ENCODE assay signal across 12 mouse cellular contexts in genomic region chr10:62189910-62190309, GRCm38 (mm10). TPM values are rescaled to one million over a fixed set of nuclear protein-coding genes. Genes with fewer than 3 reads are reported as not detected.
DNase-seq lines count a peak whose midpoint lies in the region; ATAC-seq and TF ChIP-seq lines count a peak whose summit lies in the region.
"Had no signal": no experiment of that assay in that cellular context is flagged by ENCODE, and none has a peak within 500 bp of the region (broad histone marks: within the 10 kb centered on the region; RNA-seq: fewer than 3 reads in every experiment).

No protein-coding gene starts in this region.

- H3K9ac ChIP-seq in lung, postnatal 0 days (replicated peaks; ENCODE audit: low read depth) = no peak overlapping the region
- H3K9ac ChIP-seq: hindbrain, embryonic 15.5 days had no signal

- no peak for TF ChIP-seq CTCF in lung, postnatal 0 days (IDR thresholded peaks at IDR 0.05)

- H3K4me2 ChIP-seq in lung, postnatal 0 days (replicated peaks; ENCODE audit: low read depth, low read length) = no peak overlapping the region
- H3K4me2 ChIP-seq: hindbrain, embryonic 15.5 days had no signal

- H3K9me3 ChIP-seq in lung, postnatal 0 days (ENCODE audit: low read length) = no peaks in the 10 kb centered on the region
- H3K9me3 ChIP-seq: hindbrain, embryonic 15.5 days; megakaryocyte, embryonic 14.5 days had no signal

- H3K36me3 ChIP-seq in lung, postnatal 0 days (ENCODE audit: insufficient read depth, low read length) = no peaks in the 10 kb centered on the region; the same call in 1 of the 2 replicates
- H3K36me3 ChIP-seq: hindbrain, embryonic 15.5 days had no signal

- no peak overlapping the region for H3K4me3 ChIP-seq in lung, postnatal 0 days (ENCODE audit: low read depth, low read length)
- H3K4me3 ChIP-seq: hindbrain, embryonic 15.5 days; megakaryocyte, embryonic 14.5 days had no signal

- no peaks in the 10 kb centered on the region for H3K4me1 ChIP-seq in lung, postnatal 0 days (ENCODE audit: insufficient read depth, low read depth, low read length)
- H3K4me1 ChIP-seq: megakaryocyte, embryonic 14.5 days had no signal

- H3K27me3 ChIP-seq in lung, postnatal 0 days (replicated peaks; ENCODE audit: insufficient read depth, low read length) = no peaks in the 10 kb centered on the region

- H3K27ac ChIP-seq in lung, postnatal 0 days (ENCODE audit: low read length) = peak overlapping the region; percentile 1; the same call in 1 of the 2 replicates
- H3K27ac ChIP-seq: hindbrain, embryonic 15.5 days had no signal

- 55% methylated on average over 4 of the region's 4 CpGs for WGBS in lung, postnatal 0 days

- TF ChIP-seq EP300 in lung, postnatal 0 days (IDR thresholded peaks at IDR 0.05) = no peak

- peak; percentile 13 to 55 for DNase-seq in monocyte, adult 2 months (ENCODE audit: low read depth in 1 of 2, low spot score in 2 of 2)
- no peak for DNase-seq in lung, postnatal 0 days (ENCODE audit: low spot score)
- peak; percentile 33 for DNase-seq in testis, postnatal 14 days (ENCODE audit: low spot score)
- DNase-seq in retina, embryonic 14.5 days (ENCODE audit: low spot score) = no peak
- no peak for DNase-seq in layer of hippocampus, postnatal 14 days (ENCODE audit: low spot score in 2 of 2)
- no peak for DNase-seq in adrenal gland, postnatal 25 days

- ATAC-seq in monocyte, adult 5-6 weeks (replicated peaks; ENCODE audit: insufficient number of reproducible peaks, low FRiP score, low TSS enrichment, poor library complexity, severe bottlenecking) = no peak
- ATAC-seq in hematopoietic stem cell, adult 5-6 weeks (replicated peaks in 1 of 2; ENCODE audit: insufficient read depth in 1 of 2, low FRiP score in 2 of 2, low TSS enrichment in 1 of 2, low read depth in 1 of 2, poor library complexity in 2 of 2, severe bottlenecking in 2 of 2) = peak; percentile 75 to 76
- ATAC-seq in lung, postnatal 0 days = peak; percentile 18

RNA-seq across cellular contexts. Expression of gene Tspan15, which starts 41.1 kb away (rescaled TPM):
- 0.32 to 0.49 TPM (median 0.38 TPM) in 3 replicates for total RNA-seq in monocyte, adult 5-6 weeks (2017)
- total RNA-seq in hematopoietic stem cell, adult 5-6 weeks (2017) = 0.45 TPM in 1 of 2 replicates, not detected in the other
- polyA plus RNA-seq in lung, postnatal 0 days (2015; fragmentation: Nextera tagmentation; extraction: Ambion mirVana) = 106 and 119 TPM in 2 replicates
- total RNA-seq in layer of hippocampus, postnatal 14 days (2021) = 10 to 100 TPM; 18.0 to 20.0 TPM
- 22.1 and 31.0 TPM in 2 replicates for total RNA-seq in adrenal gland, postnatal 25 days (2021)

RNA-seq across cellular contexts. Expression of gene Fam241b, which starts 46.2 kb away (rescaled TPM):
- 0.86 TPM in 1 of 3 replicates, not detected in the others for total RNA-seq in monocyte, adult 5-6 weeks (2017)
- total RNA-seq in hematopoietic stem cell, adult 5-6 weeks (2017) = 2.2 and 3.1 TPM in 2 replicates
- polyA plus RNA-seq in lung, postnatal 0 days (2015; fragmentation: Nextera tagmentation; extraction: Ambion mirVana) = 16.8 and 18.5 TPM in 2 replicates
- 10 to 100 TPM; 42.7 to 44.1 TPM for total RNA-seq in layer of hippocampus, postnatal 14 days (2021)
- 3.3 and 6.3 TPM in 2 replicates for total RNA-seq in adrenal gland, postnatal 25 days (2021)

RNA-seq across cellular contexts. Expression of gene Neurog3, which starts 57.0 kb away (rescaled TPM):
- not detected in 3 replicates for total RNA-seq in monocyte, adult 5-6 weeks (2017)
- not detected in 2 replicates for total RNA-seq in hematopoietic stem cell, adult 5-6 weeks (2017)
- not detected in 2 replicates for polyA plus RNA-seq in lung, postnatal 0 days (2015; fragmentation: Nextera tagmentation; extraction: Ambion mirVana)
- not detected for total RNA-seq in layer of hippocampus, postnatal 14 days (2021)
- total RNA-seq in adrenal gland, postnatal 25 days (2021) = not detected in 2 replicates
- total RNA-seq: gastrocnemius, postnatal 25 days had no signal
- polyA plus RNA-seq: hindbrain, embryonic 15.5 days; urinary bladder, adult 2 months had no signal

Comparison
In these comparisons a context has a peak if more than half of its experiments do, and no peak if none do; other contexts are left out.
1. DNase-seq: peak in monocyte, adult 2 months (2 of 2) and testis, postnatal 14 days (single experiment); none in lung, postnatal 0 days (single experiment), retina, embryonic 14.5 days (single experiment), layer of hippocampus, postnatal 14 days (0 of 2) and adrenal gland, postnatal 25 days (single experiment).
2. RNA of gene Tspan15, which starts 41.1 kb away (total RNA-seq): 22.1 to 31.0 TPM in adrenal gland, postnatal 25 days and 18.0 to 20.0 TPM in layer of hippocampus, postnatal 14 days; 0.45 TPM in hematopoietic stem cell, adult 5-6 weeks and 0.32 to 0.49 TPM in monocyte, adult 5-6 weeks; every median in the first group is over 10 times any median in the second.